Mouse (Mus musculus): Measurements from ENCODE around the gene Mamdc2. TPM values are rescaled to one million over a fixed set of nuclear protein-coding genes. Genes with fewer than 3 reads are reported as not detected.
"Not testable (repeated sequence)": the region's sequence is repeated elsewhere in the genome, so short reads cannot be mapped to it uniquely, and the experiment has no call there.

Mamdc2 gene
- not detected in 2 replicates for total RNA-seq (2015)
- not detected in 2 replicates for total RNA-seq (2017)

- peak; percentile 13; the same call in 1 of the 2 replicates for ATAC-seq (ENCODE audit: poor library complexity, severe bottlenecking)
Measured at GRCm38 (mm10) chr19:23447988-23448497, at the start of gene Mamdc2. Gene Mamdc2, minus strand, starts transcription at chr19:23448442.

DNA sequence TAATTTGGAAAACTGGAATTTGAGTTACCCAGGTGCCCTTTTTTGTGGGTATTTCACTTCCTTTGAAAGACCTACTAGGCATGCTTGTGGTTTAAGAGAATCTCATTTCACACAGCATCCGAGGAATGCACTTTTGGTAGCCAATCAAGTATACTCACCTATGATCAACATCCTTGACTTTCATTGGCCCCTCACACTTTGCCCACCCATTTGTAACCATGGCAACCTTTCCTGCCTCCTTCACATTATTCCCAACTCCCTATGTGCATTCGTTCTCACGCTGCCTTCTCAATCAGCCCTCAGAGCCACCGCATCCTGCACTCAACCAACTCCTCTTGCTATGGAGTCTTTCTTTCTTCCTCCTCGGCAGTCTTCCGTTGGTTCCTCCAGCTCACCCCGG is 49.8 kb upstream of the Mamdc2 start:
- ATAC-seq (ENCODE audit: poor library complexity, severe bottlenecking): no peak

GRCm38 (mm10) chr19:23497171-23497917 is 49.1 kb upstream of the Mamdc2 start:
- ATAC-seq (ENCODE audit: poor library complexity, severe bottlenecking): no peak

GRCm38 (mm10) chr19:23496536-23496935 is 48.3 kb upstream of the Mamdc2 start:
- ATAC-seq (ENCODE audit: poor library complexity, severe bottlenecking): no peak

DNA sequence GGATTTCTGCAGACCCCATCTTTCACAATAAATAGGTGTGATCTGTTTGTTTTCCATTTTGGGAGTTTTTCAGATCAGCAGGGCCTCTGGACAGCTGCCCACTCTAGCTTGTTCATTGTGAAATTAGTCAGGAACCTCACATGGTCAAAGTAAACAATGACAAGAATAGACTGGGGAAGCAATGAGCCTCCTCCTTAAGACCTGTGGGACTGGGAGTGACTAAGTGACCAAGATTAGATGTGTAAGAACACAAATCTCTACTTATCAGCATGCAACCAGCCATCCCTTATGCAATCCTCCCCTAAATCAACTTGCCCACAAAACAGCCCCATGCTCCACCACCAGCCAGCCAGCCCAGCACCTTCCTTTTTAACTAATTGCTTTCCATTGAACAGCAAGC is 44.4 kb upstream of the Mamdc2 start:
- ATAC-seq (ENCODE audit: poor library complexity, severe bottlenecking): peak; percentile 68

DNA sequence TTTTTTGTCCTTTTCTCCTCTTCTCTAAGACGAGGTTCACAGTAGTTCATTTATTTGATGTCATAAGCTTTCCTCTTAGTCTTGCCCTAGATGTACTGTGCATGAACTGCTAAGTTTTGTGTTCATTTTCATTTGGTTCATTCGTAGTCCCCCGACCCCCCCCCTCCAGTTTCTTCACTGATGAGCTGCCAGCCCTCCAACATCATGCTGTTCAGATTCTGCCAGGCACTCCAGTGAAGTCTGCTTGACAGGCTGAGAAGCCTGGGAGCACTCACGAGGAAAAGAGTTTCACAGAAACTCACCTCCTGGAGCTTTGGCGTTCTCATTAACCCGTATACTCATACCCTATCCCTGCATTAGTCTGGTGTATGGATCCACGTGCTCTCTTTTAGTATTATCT is 42.5 kb upstream of the Mamdc2 start:
- ATAC-seq (ENCODE audit: poor library complexity, severe bottlenecking): not testable (repeated sequence)

GRCm38 (mm10) chr19:23489780-23490179 is 41.5 kb upstream of the Mamdc2 start:
- ATAC-seq (ENCODE audit: poor library complexity, severe bottlenecking): peak; percentile 80

DNA sequence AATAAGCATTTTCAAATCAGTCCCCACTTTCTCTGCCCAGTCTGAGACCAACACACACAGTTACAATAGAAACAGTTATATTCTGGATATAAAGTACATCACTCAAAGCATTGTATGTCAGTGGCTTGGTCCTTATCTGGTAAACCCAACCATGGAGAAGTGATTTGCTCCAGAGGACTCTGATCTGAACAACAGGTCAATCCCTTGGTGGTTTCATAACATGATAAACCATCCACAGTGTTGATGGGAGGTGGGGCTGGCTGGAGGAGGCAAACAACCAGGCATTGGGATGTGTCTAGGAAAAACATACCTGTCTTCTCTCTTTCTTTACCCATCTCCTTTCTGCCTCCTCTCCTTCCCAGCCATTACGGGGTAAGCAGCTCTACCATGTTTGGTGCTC is 39.2 kb upstream of the Mamdc2 start:
- no peak for ATAC-seq (ENCODE audit: poor library complexity, severe bottlenecking)

DNA sequence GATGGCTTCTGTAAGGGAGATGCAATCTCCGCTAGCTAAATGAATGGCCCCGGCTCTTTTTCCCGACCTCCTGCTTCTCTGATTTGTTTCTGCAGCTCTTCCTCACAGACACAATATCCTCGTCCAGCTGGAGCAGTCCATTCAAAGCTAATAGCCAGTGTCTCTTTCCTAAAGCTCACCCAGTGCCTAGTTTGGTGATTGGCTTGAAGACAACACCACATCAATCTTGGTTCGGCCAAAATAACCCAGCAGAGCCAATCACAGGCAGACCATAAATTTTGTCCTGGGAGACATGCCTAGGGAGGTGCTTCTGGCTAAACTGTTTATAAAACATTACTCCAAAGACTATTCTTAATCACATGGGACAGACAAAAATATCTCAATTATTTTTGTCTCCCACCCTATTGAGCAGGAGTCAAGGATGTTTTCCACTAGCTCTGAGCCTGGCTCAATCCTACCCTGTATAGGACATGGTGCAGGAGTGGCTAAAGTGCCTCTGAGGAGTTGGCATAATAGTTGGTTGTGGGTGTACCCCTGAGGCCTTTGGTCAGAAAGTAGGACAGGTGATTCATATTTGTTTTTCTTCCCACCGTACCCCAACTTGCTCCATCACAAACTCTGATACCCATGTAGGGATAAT is 38.5 kb upstream of the Mamdc2 start:
- ATAC-seq (ENCODE audit: poor library complexity, severe bottlenecking): no peak

GRCm38 (mm10) chr19:23485940-23486600 is 37.8 kb upstream of the Mamdc2 start:
- ATAC-seq (ENCODE audit: poor library complexity, severe bottlenecking): no peak

- ATAC-seq (ENCODE audit: poor library complexity, severe bottlenecking): not testable (repeated sequence)
Measured at GRCm38 (mm10) chr19:23482571-23482970, 34.3 kb upstream of the Mamdc2 start.

DNA sequence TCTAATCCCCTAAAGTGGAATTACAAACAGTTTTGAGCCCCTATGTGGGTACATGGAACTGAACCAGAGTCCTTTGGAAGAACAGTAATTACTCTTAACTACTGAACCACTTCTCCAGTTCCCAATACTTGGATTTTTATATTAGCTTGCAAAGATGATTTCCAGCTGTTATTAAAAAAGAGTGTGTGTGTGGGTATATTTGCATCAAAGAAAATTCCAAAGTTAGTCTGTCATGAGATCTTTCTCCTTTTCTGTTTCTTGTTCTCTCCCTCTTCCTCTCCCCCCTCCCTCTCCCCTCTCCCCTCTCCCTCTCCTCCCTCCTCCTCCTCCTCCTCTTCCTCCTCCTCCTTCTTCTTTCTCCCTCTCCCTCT is 31.3 kb upstream of the Mamdc2 start:
- no peak for ATAC-seq (ENCODE audit: poor library complexity, severe bottlenecking)

DNA sequence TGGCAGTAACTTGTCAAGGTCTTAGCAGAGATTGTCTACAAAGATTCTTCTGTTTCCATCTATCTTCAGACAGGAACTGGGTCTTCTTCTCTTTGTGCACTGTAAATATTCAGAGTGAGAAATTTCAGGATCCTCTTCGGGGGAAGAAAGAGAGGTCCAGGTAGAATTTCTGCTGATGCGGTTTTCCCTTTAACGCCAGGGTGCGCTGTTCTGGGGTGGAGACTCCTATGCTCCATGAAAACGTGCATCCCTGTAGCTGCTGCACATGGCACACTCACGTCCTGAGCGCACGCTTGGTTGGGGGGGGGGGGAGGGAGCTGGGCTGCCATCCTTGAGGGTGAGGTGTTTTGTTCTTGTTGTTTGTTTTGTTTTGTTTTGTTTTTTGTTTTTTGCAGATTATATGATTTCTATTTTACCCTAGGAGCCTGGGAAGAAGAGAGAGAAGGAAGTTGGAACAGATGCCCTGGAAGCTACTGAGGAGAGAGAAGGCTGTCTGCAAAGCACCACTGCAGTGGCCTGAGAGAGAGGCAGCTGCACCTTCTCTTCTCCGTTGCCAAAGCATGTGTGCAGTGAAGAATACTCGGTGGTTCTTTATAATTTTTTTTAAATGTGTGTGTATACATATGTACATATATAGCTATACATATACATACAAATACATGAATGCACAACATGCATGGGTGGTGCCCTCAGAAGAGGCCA is 30.8 kb upstream of the Mamdc2 start:
- ATAC-seq (ENCODE audit: poor library complexity, severe bottlenecking): no peak

GRCm38 (mm10) chr19:23477826-23478225 is 29.6 kb upstream of the Mamdc2 start:
- ATAC-seq (ENCODE audit: poor library complexity, severe bottlenecking): no peak

- peak; percentile 77 for ATAC-seq (ENCODE audit: poor library complexity, severe bottlenecking)
Measured at GRCm38 (mm10) chr19:23467866-23468265, 19.6 kb upstream of the Mamdc2 start.

DNA sequence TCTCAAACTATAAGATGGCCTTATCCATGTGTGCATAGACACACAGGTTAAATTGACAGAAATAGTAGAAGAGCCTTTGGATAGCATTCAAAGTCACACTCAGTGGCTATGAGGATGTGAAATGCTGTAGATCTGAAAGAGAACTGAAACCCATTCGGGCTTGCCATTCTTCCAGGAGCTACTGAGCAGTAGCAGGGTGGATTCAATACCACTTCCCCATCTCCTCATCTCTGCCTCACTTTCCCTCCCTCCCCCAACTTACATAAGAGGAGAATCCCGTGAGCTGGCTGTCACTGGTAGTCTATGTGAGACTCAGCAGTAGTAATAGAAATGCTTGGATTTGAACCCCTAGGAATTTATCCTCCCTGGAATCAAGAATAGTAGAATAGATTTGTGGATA is 18.8 kb upstream of the Mamdc2 start:
- ATAC-seq (ENCODE audit: poor library complexity, severe bottlenecking): peak; percentile 97

- no peak for ATAC-seq (ENCODE audit: poor library complexity, severe bottlenecking)
Measured at GRCm38 (mm10) chr19:23457492-23457891, 9.2 kb upstream of the Mamdc2 start.

GRCm38 (mm10) chr19:23451361-23451760 is 3.1 kb upstream of the Mamdc2 start:
- ATAC-seq (ENCODE audit: poor library complexity, severe bottlenecking): peak; percentile 58

- peak; percentile 32 for ATAC-seq (ENCODE audit: poor library complexity, severe bottlenecking)
Measured at GRCm38 (mm10) chr19:23447221-23447987, 838 bp downstream of the Mamdc2 start.
